Mouse (Mus musculus): ENCODE measurements at regions not wholly inside any gene's neighbourhood (a gene's known extent, or its start where the extent isn't known, plus 50 kb on each side); places are given as distances from the start of the nearest gene placed in this dataset.

GRCm38 (mm10) chr13:93992961-93993360 lies 64.6 kb upstream of the Lhfpl2 start:
- TF ChIP-seq POLR2A (IDR thresholded peaks at IDR 0.05; ENCODE audit: low read depth, low read length) (no peak), CTCF (IDR thresholded peaks at IDR 0.05; ENCODE audit: borderline replicate concordance, insufficient read depth, low read length) (no peak)
- Histone ChIP-seq H3K4me3 (ENCODE audit: insufficient read depth, low read length) (no peak overlapping the region), H3K4me1 (ENCODE audit: control insufficient read depth, insufficient read depth, low read length) (no peaks in the 10 kb centered on the region; the same call in 1 of the 2 replicates), H3K27ac (ENCODE audit: insufficient read depth, low read length) (0 out of 2 replicates have a peak overlapping the region, but pooled peaks have one; percentile 37)

DNA sequence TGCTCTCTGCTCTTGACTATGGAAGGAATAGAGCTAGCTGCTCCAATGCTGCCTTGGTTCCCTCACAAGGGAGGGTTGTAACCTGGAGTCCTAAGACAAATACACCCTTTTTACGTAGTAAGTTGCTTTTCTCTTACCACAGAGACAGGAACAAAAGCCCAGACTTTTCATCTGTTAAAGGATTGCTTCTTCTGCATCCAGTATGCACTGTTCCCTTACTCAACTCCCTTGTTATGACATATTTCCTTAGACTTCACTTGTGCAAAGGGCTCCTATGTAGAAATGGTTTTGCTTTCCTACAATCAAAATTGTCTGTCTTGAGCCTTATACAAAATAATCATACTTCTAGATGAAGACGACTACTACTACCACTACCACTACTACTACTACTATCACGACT lies 62.2 kb upstream of the Lhfpl2 start:
- Histone ChIP-seq H3K27ac (ENCODE audit: insufficient read depth, low read length) (no peak overlapping the region), H3K4me3 (ENCODE audit: insufficient read depth, low read length) (no peak overlapping the region), H3K4me1 (ENCODE audit: control insufficient read depth, insufficient read depth, low read length) (no peaks in the 10 kb centered on the region; the same call in 1 of the 2 replicates)
- TF ChIP-seq POLR2A (IDR thresholded peaks at IDR 0.05; ENCODE audit: low read depth, low read length) = no peak
- TF ChIP-seq CTCF (IDR thresholded peaks at IDR 0.05; ENCODE audit: borderline replicate concordance, insufficient read depth, low read length) = no peak

GRCm38 (mm10) chr13:93996535-93997382 lies 60.8 kb upstream of the Lhfpl2 start:
- H3K4me1 ChIP-seq (ENCODE audit: control insufficient read depth, insufficient read depth, low read length) = no peaks in the 10 kb centered on the region; the same call in 1 of the 2 replicates
- H3K4me3 ChIP-seq (ENCODE audit: insufficient read depth, low read length) = no peak overlapping the region
- no peak for TF ChIP-seq CTCF (IDR thresholded peaks at IDR 0.05; ENCODE audit: borderline replicate concordance, insufficient read depth, low read length)
- TF ChIP-seq POLR2A (IDR thresholded peaks at IDR 0.05; ENCODE audit: low read depth, low read length) = no peak
- H3K27ac ChIP-seq (ENCODE audit: insufficient read depth, low read length) = peak overlapping the region; percentile 60

- TF ChIP-seq CTCF (IDR thresholded peaks at IDR 0.05; ENCODE audit: borderline replicate concordance, insufficient read depth, low read length) (no peak), POLR2A (IDR thresholded peaks at IDR 0.05; ENCODE audit: low read depth, low read length) (no peak)
- Histone ChIP-seq H3K27ac (ENCODE audit: insufficient read depth, low read length) (peak overlapping the region; percentile 74), H3K4me1 (ENCODE audit: control insufficient read depth, insufficient read depth, low read length) (no peaks in the 10 kb centered on the region; the same call in 1 of the 2 replicates), H3K4me3 (ENCODE audit: insufficient read depth, low read length) (no peak overlapping the region)
Observed at GRCm38 (mm10) chr13:93997981-93998380, 59.6 kb upstream of the Lhfpl2 start.

- Histone ChIP-seq H3K4me3 (ENCODE audit: insufficient read depth, low read length) (no peak overlapping the region), H3K4me1 (ENCODE audit: control insufficient read depth, insufficient read depth, low read length) (no peaks in the 10 kb centered on the region; the same call in 1 of the 2 replicates), H3K27ac (ENCODE audit: insufficient read depth, low read length) (peak overlapping the region; percentile 74)
- no peak for TF ChIP-seq POLR2A (IDR thresholded peaks at IDR 0.05; ENCODE audit: low read depth, low read length)
- no peak for TF ChIP-seq CTCF (IDR thresholded peaks at IDR 0.05; ENCODE audit: borderline replicate concordance, insufficient read depth, low read length)
Observed at GRCm38 (mm10) chr13:93998406-93998805, 59.2 kb upstream of the Lhfpl2 start.

- Histone ChIP-seq H3K27ac (ENCODE audit: insufficient read depth, low read length) (no peak overlapping the region; the same call in 1 of the 2 replicates), H3K4me1 (ENCODE audit: control insufficient read depth, insufficient read depth, low read length) (no peaks in the 10 kb centered on the region; the same call in 1 of the 2 replicates), H3K4me3 (ENCODE audit: insufficient read depth, low read length) (no peak overlapping the region)
- TF ChIP-seq POLR2A (IDR thresholded peaks at IDR 0.05; ENCODE audit: low read depth, low read length) (no peak), CTCF (IDR thresholded peaks at IDR 0.05; ENCODE audit: borderline replicate concordance, insufficient read depth, low read length) (no peak)
Observed at GRCm38 (mm10) chr13:94003816-94004215, 53.8 kb upstream of the Lhfpl2 start.

DNA sequence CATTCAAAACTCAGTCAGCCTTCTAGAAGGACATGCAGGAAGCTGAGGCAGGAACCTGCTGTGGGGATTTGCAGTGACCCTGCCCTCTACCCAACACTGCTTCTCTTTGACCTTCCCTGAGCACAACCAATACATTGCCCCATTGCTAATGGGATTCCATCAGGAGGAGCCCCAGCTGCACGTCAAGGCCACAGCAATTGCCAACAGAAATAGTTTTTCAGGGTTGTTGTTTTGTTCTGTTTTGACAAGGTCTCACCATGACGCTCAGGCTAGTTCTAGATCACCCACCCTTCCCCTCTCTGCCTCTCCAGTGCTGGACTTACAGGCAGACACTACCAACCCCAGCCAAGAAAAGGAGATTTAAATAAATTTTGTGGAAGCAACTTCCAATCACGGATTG lies 53.2 kb upstream of the Lhfpl2 start:
- Histone ChIP-seq H3K27ac (ENCODE audit: insufficient read depth, low read length) (no peak overlapping the region), H3K4me3 (ENCODE audit: insufficient read depth, low read length) (no peak overlapping the region), H3K4me1 (ENCODE audit: control insufficient read depth, insufficient read depth, low read length) (no peaks in the 10 kb centered on the region; the same call in 1 of the 2 replicates)
- TF ChIP-seq CTCF (IDR thresholded peaks at IDR 0.05; ENCODE audit: borderline replicate concordance, insufficient read depth, low read length) = no peak
- TF ChIP-seq POLR2A (IDR thresholded peaks at IDR 0.05; ENCODE audit: low read depth, low read length) = no peak

- Histone ChIP-seq H3K4me3 (ENCODE audit: insufficient read depth, low read length) (no peak overlapping the region), H3K4me1 (ENCODE audit: control insufficient read depth, insufficient read depth, low read length) (no peaks in the 10 kb centered on the region), H3K27ac (ENCODE audit: insufficient read depth, low read length) (no peak overlapping the region)
- TF ChIP-seq POLR2A (IDR thresholded peaks at IDR 0.05; ENCODE audit: low read depth, low read length) (no peak), CTCF (IDR thresholded peaks at IDR 0.05; ENCODE audit: borderline replicate concordance, insufficient read depth, low read length) (no peak)
Observed at GRCm38 (mm10) chr13:94005880-94006279, 51.7 kb upstream of the Lhfpl2 start.
